Mouse (Mus musculus): ENCODE measurements around the gene Fam163a. TPM values are rescaled to one million over a fixed set of nuclear protein-coding genes. Genes with fewer than 3 reads are reported as not detected.
A peak's percentile ranks its signal among the peaks of the same experiment; 100 is the strongest.
"Not testable (repeated sequence)": the region's sequence is repeated elsewhere in the genome, so short reads cannot be mapped to it uniquely, and the experiment has no call there.

The Fam163a gene
- polyA plus RNA-seq, 1 experiment: not detected

GRCm38 (mm10) chr1:156040731-156041401, 164.0 kb downstream of the Fam163a start:
- peaks cover 37% of the 10 kb centered on the region for H3K36me3 ChIP-seq (ENCODE audit: control insufficient read depth, insufficient read depth)
- peaks cover 92% of the 10 kb centered on the region for H3K79me2 ChIP-seq (ENCODE audit: control insufficient read depth, insufficient read depth)
- H3ac ChIP-seq (ENCODE audit: control insufficient read depth, insufficient read length, low read depth): peak overlapping the region; percentile 21
- TF ChIP-seq MYOG (IDR thresholded peaks at IDR 0.05; ENCODE audit: control insufficient read depth, extremely low read depth, insufficient read length): no peak
- TF ChIP-seq USF1 (IDR thresholded peaks at IDR 0.05; ENCODE audit: low read depth): peak; percentile 94
- TF ChIP-seq FOSL1 (IDR thresholded peaks at IDR 0.05; ENCODE audit: insufficient read depth, low read length, poor library complexity, severe bottlenecking): no peak
- peak; percentile 55 for TF ChIP-seq MAX (IDR thresholded peaks at IDR 0.05)
- TF ChIP-seq CEBPB (IDR thresholded peaks at IDR 0.05; ENCODE audit: low read depth): no peak
- no peak for TF ChIP-seq MYOD1 (IDR thresholded peaks at IDR 0.05; ENCODE audit: control insufficient read depth, insufficient read length, low read depth)
- peak overlapping the region; percentile 47 for H3K4me3 ChIP-seq (ENCODE audit: insufficient read depth, poor library complexity, severe bottlenecking)
- H3K27me3 ChIP-seq (ENCODE audit: control insufficient read depth, insufficient read depth, insufficient read length): no peaks in the 10 kb centered on the region
- peaks cover 77% of the 10 kb centered on the region for H3K79me3 ChIP-seq (ENCODE audit: low read depth)

- H3K79me3 ChIP-seq (ENCODE audit: low read depth): peaks cover 70% of the 10 kb centered on the region
- not testable (repeated sequence) for H3ac ChIP-seq (ENCODE audit: control insufficient read depth, insufficient read length, low read depth); H3K4me3 ChIP-seq (ENCODE audit: insufficient read depth, poor library complexity, severe bottlenecking); H3K27me3 ChIP-seq (ENCODE audit: control insufficient read depth, insufficient read depth, insufficient read length)
- H3K79me2 ChIP-seq (ENCODE audit: control insufficient read depth, insufficient read depth): peaks cover 87% of the 10 kb centered on the region
- H3K36me3 ChIP-seq (ENCODE audit: control insufficient read depth, insufficient read depth): peaks cover 30% of the 10 kb centered on the region
These were observed 164.8 kb downstream of the Fam163a start for GRCm38 (mm10) chr1:156039989-156040388.

- no peaks in the 10 kb centered on the region for H3K27me3 ChIP-seq (ENCODE audit: control insufficient read depth, insufficient read depth, insufficient read length)
- H3ac ChIP-seq (ENCODE audit: control insufficient read depth, insufficient read length, low read depth): peak overlapping the region; percentile 70
- peaks cover 78% of the 10 kb centered on the region for H3K79me2 ChIP-seq (ENCODE audit: control insufficient read depth, insufficient read depth)
- TF ChIP-seq MYOD1 (IDR thresholded peaks at IDR 0.05; ENCODE audit: control insufficient read depth, insufficient read length, low read depth) (no peak), MYOG (IDR thresholded peaks at IDR 0.05; ENCODE audit: control insufficient read depth, extremely low read depth, insufficient read length) (no peak), CEBPB (IDR thresholded peaks at IDR 0.05; ENCODE audit: low read depth) (no peak), CTCF (IDR thresholded peaks at IDR 0.05; ENCODE audit: control insufficient read depth, insufficient read depth, insufficient read length) (no peak), FOSL1 (IDR thresholded peaks at IDR 0.05; ENCODE audit: insufficient read depth, low read length, poor library complexity, severe bottlenecking) (no peak), MAX (IDR thresholded peaks at IDR 0.05) (no peak), USF1 (IDR thresholded peaks at IDR 0.05; ENCODE audit: low read depth) (no peak)
- peak overlapping the region; percentile 71 for H3K4me3 ChIP-seq (ENCODE audit: insufficient read depth, poor library complexity, severe bottlenecking)
- H3K79me3 ChIP-seq (ENCODE audit: low read depth): peaks cover 55% of the 10 kb centered on the region
- peaks cover 12% of the 10 kb centered on the region for H3K36me3 ChIP-seq (ENCODE audit: control insufficient read depth, insufficient read depth)
These were observed 167.7 kb downstream of the Fam163a start for GRCm38 (mm10) chr1:156037144-156037583.

- Histone ChIP-seq H3K79me2 (ENCODE audit: control insufficient read depth, insufficient read depth) (peaks cover 67% of the 10 kb centered on the region), H3ac (ENCODE audit: control insufficient read depth, insufficient read length, low read depth) (peak within 1 kb of the TSS; percentile 97), H3K36me3 (ENCODE audit: control insufficient read depth, insufficient read depth) (peaks cover 11% of the 10 kb centered on the region), H3K79me3 (ENCODE audit: low read depth) (peaks cover 45% of the 10 kb centered on the region), H3K4me3 (ENCODE audit: insufficient read depth, poor library complexity, severe bottlenecking) (peak within 1 kb of the TSS; percentile 71), H3K27me3 (ENCODE audit: control insufficient read depth, insufficient read depth, insufficient read length) (no peaks in the 10 kb centered on the region)
- TF ChIP-seq CEBPB (IDR thresholded peaks at IDR 0.05; ENCODE audit: low read depth): peak; percentile 52
- no peak for TF ChIP-seq MYOG (IDR thresholded peaks at IDR 0.05; ENCODE audit: control insufficient read depth, extremely low read depth, insufficient read length)
- peak; percentile 47 for TF ChIP-seq MAX (IDR thresholded peaks at IDR 0.05)
- TF ChIP-seq USF1 (IDR thresholded peaks at IDR 0.05; ENCODE audit: low read depth): no peak
- TF ChIP-seq MYOD1 (IDR thresholded peaks at IDR 0.05; ENCODE audit: control insufficient read depth, insufficient read length, low read depth): no peak
- no peak for TF ChIP-seq FOSL1 (IDR thresholded peaks at IDR 0.05; ENCODE audit: insufficient read depth, low read length, poor library complexity, severe bottlenecking)
- TF ChIP-seq CTCF (IDR thresholded peaks at IDR 0.05; ENCODE audit: control insufficient read depth, insufficient read depth, insufficient read length): peak; percentile 80
These were observed 168.7 kb downstream of the Fam163a start, which contains the start of gene Tor1aip1 for GRCm38 (mm10) chr1:156035930-156036737. Gene Tor1aip1, minus strand, starts transcription at chr1:156036480.

GRCm38 (mm10) chr1:156035269-156035929, 169.4 kb downstream of the Fam163a start, which contains the start of gene Tor1aip2:
Gene Tor1aip2, plus strand, starts transcription at chr1:156035403.
- H3K79me2 ChIP-seq (ENCODE audit: control insufficient read depth, insufficient read depth): peaks cover 61% of the 10 kb centered on the region
- peaks cover 40% of the 10 kb centered on the region for H3K79me3 ChIP-seq (ENCODE audit: low read depth)
- H3K27me3 ChIP-seq (ENCODE audit: control insufficient read depth, insufficient read depth, insufficient read length): no peaks in the 10 kb centered on the region
- H3K36me3 ChIP-seq (ENCODE audit: control insufficient read depth, insufficient read depth): peaks cover 19% of the 10 kb centered on the region
- H3K4me3 ChIP-seq (ENCODE audit: insufficient read depth, poor library complexity, severe bottlenecking): peak within 1 kb of the TSS; percentile 71
- H3ac ChIP-seq (ENCODE audit: control insufficient read depth, insufficient read length, low read depth): peak within 1 kb of the TSS; percentile 97
- peak; percentile 26 for TF ChIP-seq MAX (IDR thresholded peaks at IDR 0.05)
- no peak for TF ChIP-seq USF1 (IDR thresholded peaks at IDR 0.05; ENCODE audit: low read depth)

All from C2C12 (cell line).